Mouse (Mus musculus) heart, postnatal 0 days (tissue): Measurements from ENCODE around the gene Fam162b. TPM values are rescaled to one million over a fixed set of nuclear protein-coding genes. Genes with fewer than 3 reads are reported as not detected.

Experiments
- ATAC-seq: fragments of 200-750 bp; cut with Nextera tagmentation; 2 replicates; pipeline ENCODE4 v1.8.0; 2017; ENCODE audit warnings: low read depth, moderate number of reproducible peaks, moderate library complexity; ENCODE audit not compliant: insufficient read depth
- DNase-seq: peaks from one replicate; pipeline ENCODE4 v3.0.0-alpha.2; 2016; ENCODE audit warnings: low spot score
- H3K27ac ChIP-seq: fragments of 300-500 bp; sonication (generic); 2 replicates; pipeline ENCODE4 v1.5.1; 2014; ENCODE audit warnings: low read depth, mild to moderate bottlenecking
- H3K27me3 ChIP-seq: fragments of 300-500 bp; sonication (generic); 2 replicates; pipeline ENCODE4 v1.6.1; 2014; ENCODE audit warnings: low read length, mixed read lengths; ENCODE audit not compliant: control insufficient read depth, insufficient read depth
- H3K36me3 ChIP-seq: fragments of 300-500 bp; sonication (generic); replicated peaks from 2 replicates; pipeline ENCODE4 v1.6.1; 2014; ENCODE audit warnings: low read length, mixed read lengths; ENCODE audit not compliant: control insufficient read depth, insufficient read depth
- H3K4me1 ChIP-seq: fragments of 300-500 bp; sonication (generic); 2 replicates; pipeline ENCODE4 v1.6.1; 2014; ENCODE audit warnings: antibody characterized with exemption; ENCODE audit not compliant: control insufficient read depth, insufficient read depth
- H3K4me2 ChIP-seq: fragments of 300-500 bp; sonication (generic); 2 replicates; pipeline ENCODE4 v1.6.1; 2014; ENCODE audit warnings: low read depth, mild to moderate bottlenecking, low read length, moderate library complexity
- H3K4me3 ChIP-seq: fragments of 300-500 bp; sonication (generic); 2 replicates; pipeline ENCODE4 v1.5.1; 2014; ENCODE audit warnings: low read depth, low read length
- H3K9ac ChIP-seq: fragments of 300-500 bp; sonication (generic); replicated peaks from 2 replicates; pipeline ENCODE4 v1.6.1; 2014; ENCODE audit warnings: low read depth, low read length, mixed read lengths
- H3K9me3 ChIP-seq: fragments of 300-500 bp; sonication (generic); replicated peaks from 2 replicates; pipeline ENCODE4 v1.6.1; 2016; ENCODE audit warnings: low read length; ENCODE audit not compliant: control insufficient read depth
- CTCF ChIP-seq: IDR thresholded peaks from 2 replicates; pipeline ENCODE4 v1.5.1; 2016; ENCODE audit warnings: antibody characterized with exemption, control low read depth, low read depth
- EP300 ChIP-seq: IDR thresholded peaks from 2 replicates; pipeline ENCODE4 v1.6.1; 2016; ENCODE audit warnings: antibody characterized with exemption, low read depth
- WGBS: fragments of 180-500 bp; shearing (Covaris S2); extraction: QIAGEN DNeasy Blood & Tissue Kit; methylation state at CpG from one replicate; pipeline ENCODE4 v1.1.7; 2014; 5-methylcytosine and 5-hydroxymethylcytosine counted together
- polyA plus RNA-seq: library from polyadenylated mRNA; unstranded; fragments of >200 nt; fragmentation: Nextera tagmentation; extraction: Ambion mirVana; gene quantifications from 2 replicates; pipeline ENCODE4 v1.2.1, GENCODE M21; 2015
- total RNA-seq: library from RNA; depleted of rRNA; stranded (reverse); fragments of >200 nt; gene quantifications from 2 replicates; pipeline ENCODE4 v1.2.3, GENCODE M21; 2014; ENCODE audit warnings: low replicate concordance

The Fam162b gene
- total and polyA plus RNA-seq, 2 experiments from 2014 or later, result not detected

GRCm38 (mm10) chr10:51595001-51595931 lies 4.9 kb upstream of the Fam162b start:
- TF ChIP-seq EP300, result no peak
- TF ChIP-seq CTCF, result peak; percentile 48
- H3K9ac ChIP-seq, result no peak overlapping the region
- 37% methylated on average over 10 of the region's 10 CpGs for WGBS
- no peaks in the 10 kb centered on the region for H3K9me3 ChIP-seq
- ATAC-seq (no peak), DNase-seq (peak; percentile 51)
- H3K27me3 ChIP-seq, result no peaks in the 10 kb centered on the region
- H3K4me2 ChIP-seq, result no peak overlapping the region
- no peaks in the 10 kb centered on the region for H3K36me3 ChIP-seq
- no peaks in the 10 kb centered on the region for H3K4me1 ChIP-seq
- no peak overlapping the region for H3K27ac ChIP-seq
- no peak overlapping the region for H3K4me3 ChIP-seq

DNA sequence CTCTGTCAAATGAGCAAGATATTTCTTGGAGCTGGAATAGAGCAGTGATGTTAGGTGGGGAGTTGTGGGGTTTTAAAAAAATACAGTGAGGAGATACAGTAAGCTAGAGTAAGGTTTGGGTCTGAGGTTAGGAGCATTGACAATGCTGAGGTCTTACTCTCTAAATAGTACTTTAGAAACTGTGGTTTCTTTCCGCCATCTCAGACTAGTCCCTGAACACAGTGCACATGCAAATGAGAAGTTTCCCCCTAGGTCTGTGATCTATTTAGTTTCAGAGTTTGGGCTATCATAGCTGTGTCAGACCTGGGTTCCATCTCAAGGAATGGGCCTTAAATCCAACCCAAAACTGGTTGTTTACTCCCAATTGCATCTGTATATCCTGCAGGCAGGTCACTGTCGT lies 1.3 kb upstream of the Fam162b start:
- Histone ChIP-seq H3K36me3 (no peaks in the 10 kb centered on the region), H3K27ac (no peak overlapping the region), H3K4me3 (no peak overlapping the region), H3K9ac (no peak overlapping the region), H3K4me2 (no peak overlapping the region), H3K27me3 (no peaks in the 10 kb centered on the region), H3K9me3 (no peaks in the 10 kb centered on the region), H3K4me1 (no peaks in the 10 kb centered on the region)
- DNase-seq (no peak), ATAC-seq (no peak)
- WGBS, result 83% methylated on average over 2 of the region's 2 CpGs
- TF ChIP-seq EP300, result no peak
- TF ChIP-seq CTCF, result no peak

- TF ChIP-seq CTCF (no peak), EP300 (no peak)
- Histone ChIP-seq H3K4me3 (no peak overlapping the region), H3K4me1 (no peaks in the 10 kb centered on the region), H3K9me3 (no peaks in the 10 kb centered on the region), H3K4me2 (no peak overlapping the region), H3K27me3 (no peaks in the 10 kb centered on the region), H3K36me3 (no peaks in the 10 kb centered on the region), H3K9ac (no peak overlapping the region), H3K27ac (no peak overlapping the region)
- DNase-seq (no peak), ATAC-seq (peak; percentile 51; the same call in 1 of the 2 replicates)
These were observed 5.4 kb downstream of the Fam162b start for GRCm38 (mm10) chr10:51584919-51585318.

- Histone ChIP-seq H3K4me1 (no peaks in the 10 kb centered on the region), H3K4me2 (no peak overlapping the region), H3K9ac (no peak overlapping the region), H3K4me3 (no peak overlapping the region), H3K27me3 (no peaks in the 10 kb centered on the region), H3K27ac (no peak overlapping the region), H3K9me3 (no peaks in the 10 kb centered on the region), H3K36me3 (no peaks in the 10 kb centered on the region)
- DNase-seq (no peak), ATAC-seq (no peak)
- 52% methylated on average over 1 of the region's 1 CpGs for WGBS
- TF ChIP-seq CTCF, result no peak
These were observed 5.9 kb downstream of the Fam162b start for GRCm38 (mm10) chr10:51584378-51584777.

- H3K4me2 ChIP-seq, result no peak overlapping the region
- no peaks in the 10 kb centered on the region for H3K36me3 ChIP-seq
- H3K4me3 ChIP-seq, result no peak overlapping the region
- H3K27me3 ChIP-seq, result no peaks in the 10 kb centered on the region
- TF ChIP-seq CTCF (no peak), EP300 (no peak)
- H3K27ac ChIP-seq, result no peak overlapping the region
- no peaks in the 10 kb centered on the region for H3K4me1 ChIP-seq
- H3K9ac ChIP-seq, result no peak overlapping the region
- no peak for ATAC-seq
- 63% methylated on average over 9 of the region's 9 CpGs for WGBS
- H3K9me3 ChIP-seq, result no peaks in the 10 kb centered on the region
- no peak for DNase-seq
These were observed 18.9 kb downstream of the Fam162b start for GRCm38 (mm10) chr10:51571225-51571996.
